Mouse (Mus musculus): ENCODE results near the gene Snx18.

GRCm38 (mm10) chr13:113596821-113597541 is 21.4 kb downstream of the Snx18 start:
- TF ChIP-seq CTCF (IDR thresholded peaks at IDR 0.05), result no peak
- TF ChIP-seq POLR2A (IDR thresholded peaks at IDR 0.05; ENCODE audit: insufficient read depth, low read depth, low read length), result no peak

Data from heart, adult 2 months (tissue).